Mouse (Mus musculus) liver (tissue): ENCODE results near the gene Cul9.
"Not testable (repeated sequence)": the region's sequence is repeated elsewhere in the genome, so short reads cannot be mapped to it uniquely, and the experiment has no call there.

Experiments
- DNase-seq: peaks from one replicate; pipeline ENCODE4 v3.0.0-alpha.2; 2020; ENCODE audit warnings: mixed read lengths

Cul9 gene

DNA sequence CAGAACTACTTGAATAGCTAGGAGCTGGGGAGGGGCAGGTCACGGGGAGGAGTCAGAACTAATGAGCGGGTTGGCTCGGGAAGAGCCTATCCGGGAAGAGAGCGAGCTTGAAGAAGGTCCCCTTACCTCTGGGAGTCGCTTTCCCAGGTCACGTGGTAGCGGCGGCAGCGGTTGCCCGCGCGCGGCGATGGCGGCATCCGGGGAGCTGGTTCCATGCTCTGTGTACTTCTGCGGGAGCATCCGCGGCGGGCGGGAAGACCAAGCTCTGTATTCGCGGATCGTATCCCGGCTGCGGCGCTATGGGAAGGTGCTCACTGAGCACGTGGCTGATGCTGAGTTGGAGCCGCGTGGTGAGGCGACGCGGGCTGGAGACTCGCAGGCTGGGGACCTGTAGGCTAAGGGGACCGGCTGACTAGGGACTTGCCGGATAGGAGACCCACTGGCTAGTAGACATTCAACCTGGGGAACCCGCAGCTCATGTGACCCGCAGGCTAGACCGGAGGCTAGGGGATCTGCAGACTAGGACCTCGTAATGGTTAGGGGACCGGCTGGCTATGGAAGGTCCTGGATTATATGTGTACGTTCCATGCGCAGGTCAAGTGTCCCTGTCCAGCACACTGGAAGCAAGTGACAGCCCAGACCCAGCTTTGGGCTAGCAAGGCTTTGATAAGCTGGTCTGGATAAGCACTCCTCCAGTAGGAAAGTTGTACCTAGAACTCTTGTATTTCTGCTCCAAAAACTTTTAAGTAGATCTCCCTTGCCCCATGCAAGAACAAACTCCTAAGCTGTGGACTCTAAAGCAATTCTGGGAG, 49.4 kb downstream of the Cul9 start, which contains the start of gene Dnph1:
Gene Dnph1 (plus strand): TSS at position 89 of the 812 bp plus-strand sequence.
- DNase-seq, result peak; percentile 88

DNA sequence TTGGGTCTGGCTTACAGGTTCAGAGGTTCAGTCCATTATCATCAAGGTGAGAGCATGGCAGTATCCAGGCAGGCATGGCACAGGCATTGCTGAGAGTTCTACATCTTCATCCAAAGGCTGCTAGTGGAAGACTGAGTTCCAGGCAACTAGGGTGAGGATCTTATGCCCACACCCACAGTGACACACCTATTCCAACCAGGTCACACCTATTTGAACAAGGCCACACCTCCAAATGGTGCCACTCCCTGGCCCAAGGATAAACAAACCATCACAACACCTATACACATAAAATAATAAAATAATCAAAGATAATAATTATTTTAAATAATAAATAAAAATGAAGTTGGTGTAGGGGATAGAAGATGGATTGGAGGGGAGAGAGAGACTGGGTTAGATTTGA, 50.1 kb downstream of the Cul9 start:
- DNase-seq, result not testable (repeated sequence)

DNA sequence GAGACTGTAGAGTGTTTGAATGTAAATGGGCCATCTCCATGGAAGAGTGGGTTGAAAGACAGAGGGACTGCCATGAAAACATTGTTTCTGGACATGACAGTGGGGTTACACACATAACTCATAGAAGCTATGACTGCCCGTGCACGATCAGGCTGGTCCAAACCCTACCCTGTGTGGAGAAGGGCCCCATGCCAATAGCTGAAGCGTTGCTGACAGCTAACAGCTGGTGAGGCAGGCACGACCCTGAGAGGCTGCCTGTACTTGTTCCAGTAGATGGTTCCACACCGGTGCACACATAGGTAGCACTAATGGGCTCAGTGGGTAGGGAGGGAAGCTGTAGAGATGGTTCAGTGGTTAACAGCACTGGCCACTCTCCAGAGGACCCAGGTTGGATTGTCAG, 50.7 kb downstream of the Cul9 start:
- DNase-seq, result no peak

DNA sequence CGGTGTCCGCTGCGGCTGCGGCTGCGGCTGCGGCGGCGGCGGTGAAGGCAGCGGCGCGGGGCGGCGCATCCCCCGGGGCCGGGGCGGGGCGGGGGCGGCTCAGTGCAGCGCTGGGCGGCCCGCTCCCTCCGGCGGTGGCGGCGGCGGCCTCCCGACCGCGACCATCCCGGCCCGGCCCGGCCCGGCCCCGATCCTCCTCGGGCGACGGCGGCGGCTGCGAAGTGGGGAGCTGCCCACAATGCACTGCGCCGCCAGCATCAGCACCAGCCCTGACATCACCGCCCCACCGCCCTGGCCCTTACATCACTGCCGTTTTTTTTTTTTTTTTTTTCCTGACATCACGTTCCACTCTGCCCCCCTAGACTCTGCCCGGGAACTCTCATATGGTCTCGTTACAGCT, 58.8 kb downstream of the Cul9 start, which contains the start of gene Ttbk1:
Gene Ttbk1 (minus strand): TSS at position 245 of the 400 bp plus-strand sequence.
- DNase-seq, result no peak

DNA sequence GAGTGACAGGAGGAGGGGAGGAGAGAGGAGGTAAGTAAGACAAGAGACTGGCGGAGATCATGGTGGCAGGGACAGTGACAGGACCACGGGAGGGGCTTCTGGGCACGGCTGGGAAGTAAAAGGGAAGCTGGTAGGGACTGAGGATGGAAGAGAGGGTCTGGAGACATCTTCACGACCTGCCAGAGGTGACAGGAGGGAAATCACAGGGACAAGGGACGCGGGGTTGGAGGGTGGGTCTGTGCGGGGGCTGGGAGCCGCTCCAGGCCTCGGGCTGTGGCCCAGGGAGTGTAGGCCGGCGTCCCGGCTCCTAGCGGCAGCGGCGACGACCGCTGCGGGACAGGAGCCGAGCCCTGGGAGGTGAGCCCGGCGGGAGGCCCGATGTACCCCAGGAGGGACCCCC, 59.2 kb downstream of the Cul9 start:
- DNase-seq, result no peak

DNA sequence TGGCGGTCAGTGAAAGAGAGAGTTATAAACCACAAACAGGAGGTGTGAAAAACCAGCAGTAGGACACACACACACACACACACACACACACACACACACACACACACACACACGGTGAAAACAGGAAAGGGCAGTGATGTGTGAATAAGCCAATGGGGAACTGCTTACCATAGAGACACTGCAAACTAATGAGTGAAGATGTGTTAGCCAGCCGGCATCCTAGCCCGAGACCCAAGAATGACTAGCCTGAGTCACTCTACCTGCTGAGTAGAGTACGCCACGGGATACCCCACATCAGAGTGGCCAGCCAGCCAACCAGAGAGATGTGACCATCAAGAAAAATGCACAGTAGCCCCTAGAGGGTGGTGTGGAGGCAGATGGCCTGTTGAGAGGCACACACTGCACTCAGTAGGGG, 61.7 kb downstream of the Cul9 start:
- DNase-seq, result no peak

DNA sequence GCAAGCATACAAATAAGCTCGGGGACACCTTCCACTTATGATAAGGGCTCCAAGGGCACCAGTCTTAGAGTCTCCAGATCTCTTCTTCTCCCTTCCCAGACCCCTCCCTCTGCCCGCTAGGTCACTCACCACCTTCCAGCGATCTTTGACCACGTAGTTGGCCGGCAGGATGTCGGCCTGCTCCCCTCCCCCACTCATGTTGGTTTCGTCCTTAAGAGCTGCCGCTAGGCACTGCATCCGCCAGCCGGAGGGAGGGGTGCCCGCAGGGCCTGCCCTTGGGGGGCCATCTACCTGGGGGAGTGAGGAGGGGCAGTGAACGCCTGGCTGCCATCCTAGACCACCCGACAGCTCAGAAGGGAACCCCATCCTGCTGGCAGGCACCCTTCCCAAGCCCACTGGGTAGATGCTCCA, 62.2 kb downstream of the Cul9 start:
- peak; percentile 21 for DNase-seq

DNA sequence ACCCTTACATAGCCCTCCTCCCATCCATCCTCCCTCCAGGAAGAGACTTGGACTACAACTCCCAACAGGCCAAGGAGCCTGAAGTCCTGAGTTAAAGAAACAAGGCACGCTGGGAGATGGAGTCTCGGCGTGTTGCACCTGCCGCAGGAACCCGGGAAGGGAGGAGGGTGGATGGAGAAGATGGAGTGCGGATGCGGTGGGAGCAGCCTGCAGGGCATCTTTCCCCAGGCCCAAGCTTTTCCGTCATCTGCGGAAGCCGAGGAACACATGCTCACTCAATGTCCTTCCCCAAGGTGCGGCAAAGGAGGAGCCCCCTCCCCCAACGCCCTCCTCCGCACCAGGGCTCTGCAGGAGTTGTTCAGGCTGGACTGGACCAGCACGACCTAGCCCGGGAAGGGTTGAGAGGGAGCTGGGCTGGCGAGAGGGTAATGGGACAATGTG, 62.6 kb downstream of the Cul9 start:
- no peak for DNase-seq

DNA sequence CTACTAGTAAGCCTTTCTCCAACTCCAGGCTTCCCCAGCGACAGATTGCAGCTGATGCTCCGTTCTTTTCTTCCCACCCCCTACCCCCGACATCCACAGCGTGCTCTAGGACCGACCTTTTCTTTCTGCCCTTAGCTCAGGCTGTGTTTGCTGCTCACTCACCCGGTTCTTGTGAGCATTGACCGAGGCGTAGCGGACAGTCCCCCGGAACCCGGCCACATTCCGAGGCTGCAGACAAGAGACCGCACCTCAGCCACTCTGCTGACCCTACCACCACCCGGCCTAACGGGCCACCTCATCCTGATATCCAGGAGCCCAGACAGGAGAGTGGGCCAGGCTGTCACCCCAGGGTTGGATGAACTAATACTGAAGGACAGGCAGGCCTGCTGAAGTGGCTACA, 68.9 kb downstream of the Cul9 start:
- DNase-seq, result no peak

DNA sequence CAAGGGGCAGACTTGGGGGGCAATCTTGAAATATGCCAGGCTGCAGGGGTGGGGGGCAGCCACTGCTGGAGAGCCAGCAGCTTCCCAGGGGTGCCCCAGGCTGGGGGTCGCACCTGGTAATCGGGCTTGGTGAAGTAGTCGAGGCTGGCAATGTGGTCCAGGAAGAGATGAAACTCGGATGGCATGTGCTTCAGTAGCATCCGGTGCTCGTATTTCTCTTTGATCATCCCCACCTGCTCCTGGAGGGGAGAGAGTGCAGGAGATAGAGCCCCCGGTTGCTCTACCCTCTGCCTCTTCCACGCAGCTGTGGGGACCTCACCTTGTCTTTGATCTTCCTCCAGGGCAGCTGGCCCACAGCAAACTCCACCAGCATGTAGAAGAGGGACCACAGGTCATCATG, 69.6 kb downstream of the Cul9 start:
- no peak for DNase-seq

DNA sequence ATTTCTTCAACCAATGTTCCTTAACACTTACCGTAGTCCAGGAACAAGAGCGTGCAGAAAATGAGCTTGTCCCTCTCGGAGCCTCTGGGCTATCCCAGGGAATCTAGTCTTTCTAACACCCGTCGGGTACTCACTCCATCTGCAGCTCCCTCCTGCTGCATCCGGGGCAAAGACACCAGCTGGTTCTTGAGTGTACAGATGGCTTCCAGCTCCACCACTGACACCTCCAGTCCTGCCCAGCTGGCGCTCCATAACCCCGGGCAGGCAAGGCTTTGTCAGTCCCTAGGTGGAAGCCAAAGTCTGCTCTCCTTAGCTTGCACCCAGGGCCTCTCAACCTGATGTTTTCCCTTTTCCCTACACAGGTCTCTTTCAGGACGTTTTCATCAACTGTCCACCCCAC, 78.4 kb downstream of the Cul9 start:
- no peak for DNase-seq

DNA sequence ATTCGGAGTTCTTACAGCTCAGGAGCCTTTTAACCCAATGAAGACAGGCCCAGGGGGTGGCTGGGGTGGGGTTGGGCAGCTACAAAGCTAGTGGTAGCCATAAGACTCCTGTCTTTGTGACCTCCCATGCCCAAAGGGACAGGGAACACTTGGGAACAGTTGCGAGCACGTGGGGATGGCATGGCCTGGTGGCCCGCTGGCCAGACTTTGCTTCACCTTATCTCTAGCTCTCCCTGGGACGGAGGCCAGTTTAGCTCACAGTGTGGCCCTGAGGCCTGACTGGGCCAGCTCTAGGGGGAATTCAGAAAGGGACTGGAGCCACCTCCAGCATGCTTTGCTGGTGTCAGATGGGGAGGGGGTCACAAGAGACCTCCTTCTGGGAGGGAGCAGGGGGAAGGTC, 84.0 kb downstream of the Cul9 start:
- DNase-seq, result no peak

DNA sequence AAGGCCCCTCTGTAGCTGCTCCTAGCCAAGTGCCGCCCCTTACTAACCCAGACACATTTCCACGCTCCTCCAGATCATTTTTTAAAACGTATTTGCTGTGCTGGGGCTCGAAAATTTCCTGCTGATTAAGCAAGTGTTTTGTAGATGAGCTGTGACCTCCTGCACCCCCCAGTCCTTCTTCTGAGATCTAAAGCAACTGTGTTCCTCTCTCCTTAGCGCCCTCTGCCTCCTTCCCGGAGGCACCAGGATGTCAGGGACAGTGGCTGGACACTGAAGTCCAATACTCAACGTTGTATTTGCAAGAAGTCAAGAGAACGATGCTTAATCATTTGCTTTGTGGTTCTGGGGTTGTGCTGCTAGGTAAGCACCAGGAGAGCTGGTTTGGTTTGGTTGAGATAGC, 84.8 kb downstream of the Cul9 start:
- DNase-seq, result no peak

DNA sequence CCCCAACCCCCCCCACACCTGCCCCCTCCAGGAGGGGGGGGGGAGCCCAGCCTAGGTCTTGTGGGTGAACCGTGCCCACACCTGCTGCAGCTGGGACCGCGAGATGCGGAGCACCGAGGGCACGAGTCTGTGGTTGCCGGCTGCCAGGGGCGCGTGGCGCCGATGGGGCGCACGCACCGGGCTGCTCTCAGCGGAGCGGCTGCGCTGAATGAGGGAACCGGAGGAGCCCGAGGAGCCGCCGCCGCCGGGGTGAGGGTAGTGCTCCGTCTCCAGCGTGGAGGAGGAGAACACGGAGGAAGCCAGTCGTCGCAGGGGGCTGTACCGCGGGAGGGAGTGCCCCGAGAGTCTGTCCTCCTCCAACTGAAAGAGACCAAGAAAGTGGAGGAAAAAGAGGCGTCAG, 85.5 kb downstream of the Cul9 start:
- DNase-seq, result no peak

DNA sequence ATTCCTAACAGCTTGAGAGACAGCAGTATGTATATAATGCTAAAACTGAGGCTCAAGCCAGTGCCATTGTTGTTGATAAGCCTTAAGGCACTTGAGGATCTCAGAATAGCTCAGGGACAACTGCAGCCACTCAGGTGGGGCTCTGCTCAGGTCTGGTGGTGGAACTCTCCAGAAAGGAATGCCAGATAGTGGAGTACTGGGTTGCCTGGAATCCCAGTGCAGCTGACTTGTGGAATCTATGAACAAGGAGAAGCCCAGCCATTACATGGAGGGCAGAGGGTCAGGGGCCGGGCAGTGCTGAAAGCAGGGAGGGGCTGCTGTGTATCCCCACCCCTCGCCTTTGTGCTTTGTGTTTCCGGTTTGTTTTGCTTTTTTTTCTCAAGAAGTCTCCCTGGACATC, 87.7 kb downstream of the Cul9 start:
- no peak for DNase-seq

DNA sequence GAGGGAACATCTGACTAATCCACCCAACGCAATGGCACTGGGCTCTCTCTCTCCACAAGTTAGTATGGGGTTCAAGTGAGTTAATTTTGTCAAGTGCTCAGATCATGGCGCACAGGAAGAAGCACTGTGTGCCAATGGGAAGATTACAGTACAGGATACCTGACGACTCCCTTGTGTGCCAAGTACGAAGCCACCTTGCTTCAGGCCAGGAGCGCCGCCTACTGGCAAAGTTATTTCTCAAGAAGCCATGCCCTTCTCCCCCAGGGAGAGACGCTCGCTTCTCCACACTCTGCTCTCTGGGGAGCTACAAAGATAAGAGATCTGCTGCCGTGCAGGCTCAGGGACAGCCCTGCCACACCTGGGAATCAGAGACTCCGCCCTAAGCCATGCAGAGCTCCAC, 88.4 kb downstream of the Cul9 start:
- peak; percentile 61 for DNase-seq

DNA sequence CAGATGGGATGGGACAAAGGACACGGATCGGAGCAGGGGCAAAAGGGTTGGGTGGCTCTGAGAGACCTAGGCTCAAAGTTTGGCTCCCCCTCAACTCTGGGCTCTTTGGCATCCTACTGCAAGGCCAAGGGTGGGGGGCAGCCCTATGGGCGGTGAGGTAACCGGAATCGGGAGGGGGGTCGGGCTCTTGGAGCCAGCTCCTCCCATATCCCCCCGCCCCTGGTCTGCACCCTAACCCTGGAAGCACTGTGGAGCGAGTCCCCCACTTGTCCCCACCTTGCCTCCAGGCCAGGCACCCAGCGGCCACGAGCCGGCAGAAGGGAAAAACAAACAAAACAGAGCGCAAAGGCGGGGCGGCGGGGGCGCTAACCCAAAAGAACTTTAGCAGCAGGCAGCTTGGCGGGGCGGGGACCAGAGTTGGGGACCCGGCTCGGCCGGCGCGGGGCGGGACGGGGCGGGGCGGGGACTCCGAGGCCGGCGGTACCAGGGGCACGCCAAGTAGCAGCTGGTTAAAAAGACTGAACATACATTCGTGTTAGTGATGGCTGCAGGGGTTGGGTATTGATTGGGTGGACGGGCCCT, 91.0 kb downstream of the Cul9 start:
- DNase-seq, result peak; percentile 44

DNA sequence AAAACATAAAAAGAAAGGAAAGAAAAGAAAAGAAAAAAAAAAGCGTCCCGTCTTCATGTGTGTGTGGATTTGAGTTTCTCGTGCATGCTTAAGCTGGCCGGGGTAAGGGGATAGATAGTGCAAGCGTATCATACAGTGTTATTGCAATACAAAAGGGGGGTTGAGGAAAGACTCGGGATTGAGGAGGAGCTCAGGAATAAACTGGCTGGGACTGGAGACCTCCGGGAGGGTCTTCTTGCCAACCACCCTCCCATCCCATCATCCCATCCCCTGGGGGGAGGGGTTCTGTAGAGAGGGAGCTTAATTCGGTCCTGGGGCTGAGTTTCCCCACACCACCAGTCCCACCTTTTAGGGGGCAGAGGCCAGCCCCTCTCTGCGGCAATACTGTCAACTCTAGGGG, 91.6 kb downstream of the Cul9 start:
- DNase-seq, result no peak

DNA sequence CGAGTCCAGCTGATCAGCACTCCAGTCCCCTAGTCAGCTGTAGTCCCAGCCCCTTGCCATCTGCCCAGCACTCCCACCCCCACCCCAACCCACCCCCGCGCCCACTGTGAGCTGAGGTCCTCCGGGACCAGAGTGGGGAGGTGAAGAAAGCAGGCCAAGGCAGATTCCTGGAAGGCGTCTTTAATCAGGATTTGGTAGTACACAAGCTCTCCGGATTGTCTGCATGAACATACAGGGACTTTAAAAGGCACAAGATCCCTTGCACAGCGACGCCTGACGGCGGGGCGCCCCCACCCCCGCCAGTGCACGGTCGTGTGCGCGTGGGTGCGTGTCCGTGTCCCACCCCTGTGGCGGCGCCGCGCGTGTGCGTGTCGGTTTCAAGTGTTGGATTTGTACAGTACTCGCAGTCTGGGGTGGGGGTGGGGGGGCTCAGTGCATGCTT, 92.2 kb downstream of the Cul9 start:
- DNase-seq, result no peak

DNA sequence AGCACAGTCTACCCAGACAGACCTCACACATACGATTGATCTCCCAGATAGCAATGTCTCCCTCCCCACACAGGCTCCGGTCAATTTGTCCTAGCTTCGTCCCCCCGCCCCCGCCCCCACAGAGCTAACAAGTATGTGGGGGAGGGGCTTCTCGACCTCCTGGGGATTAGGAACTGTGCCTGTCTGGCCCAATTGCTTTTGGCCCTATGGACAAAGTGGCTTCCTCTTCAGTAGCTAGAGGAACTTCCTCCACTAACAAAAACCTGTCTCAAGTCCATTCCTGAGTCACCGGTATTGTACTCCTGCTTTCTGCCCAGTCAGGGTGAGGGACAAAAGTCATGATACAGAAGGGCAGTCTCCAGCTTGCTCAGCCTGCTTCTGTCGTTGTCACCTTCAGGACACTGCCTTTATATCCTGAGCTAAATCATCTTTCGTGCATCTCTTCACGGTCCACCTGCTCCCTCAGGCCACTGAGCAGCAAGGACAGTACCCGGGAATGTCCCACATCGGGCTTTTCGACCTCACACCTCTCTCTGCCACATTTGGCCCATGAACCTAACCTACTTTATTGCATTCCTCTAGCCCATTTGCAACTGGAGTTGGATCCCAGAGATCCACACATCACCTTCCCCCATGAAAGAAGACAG, 92.8 kb downstream of the Cul9 start:
- no peak for DNase-seq

DNA sequence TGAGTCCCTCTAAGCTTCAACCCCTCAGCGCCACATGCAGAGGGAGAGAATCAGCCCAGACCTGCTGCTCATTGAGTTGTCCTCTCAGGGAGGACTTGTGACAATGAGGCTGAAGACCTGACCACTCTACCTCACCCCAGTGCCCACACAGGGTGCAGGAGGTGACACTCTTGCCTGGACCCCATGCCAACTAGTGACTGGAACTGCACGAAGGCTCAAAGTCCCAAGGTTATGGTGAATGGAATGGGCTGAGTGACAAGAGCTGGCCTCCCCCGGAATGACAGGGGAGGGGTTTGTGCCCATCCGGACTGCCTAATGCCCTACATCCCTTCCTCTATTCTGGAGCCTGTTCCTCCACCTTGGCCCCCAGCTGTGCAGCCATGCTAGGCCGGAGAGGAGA, 93.5 kb downstream of the Cul9 start:
- no peak for DNase-seq
